Mouse (Mus musculus): ENCODE measurements around the gene Pigo. TPM values are rescaled to one million over a fixed set of nuclear protein-coding genes. Genes with fewer than 3 reads are reported as not detected.
"Not testable (repeated sequence)": the region's sequence is repeated elsewhere in the genome, so short reads cannot be mapped to it uniquely, and the experiment has no call there.

The Pigo gene
- polyA plus RNA-seq, 1 experiment from 2014 or later = 21.4 TPM

- not testable (repeated sequence) for H3K4me3 ChIP-seq; H3K4me1 ChIP-seq; H3K27ac ChIP-seq; H3K4me2 ChIP-seq; H3K27me3 ChIP-seq; ATAC-seq; H3K9ac ChIP-seq; H3K9me3 ChIP-seq (replicated peaks)
- H3K36me3 ChIP-seq (ENCODE audit: poor library complexity, severe bottlenecking) = peaks cover 88% of the 10 kb centered on the region
- WGBS = 91% methylated on average over 8 of the region's 8 CpGs
Observed at GRCm38 (mm10) chr4:42980467-42980866, 45.2 kb downstream of the Pigo start.

- Histone ChIP-seq H3K27me3 (no peaks in the 10 kb centered on the region), H3K9ac (no peak overlapping the region), H3K9me3 (replicated peaks) (no peaks in the 10 kb centered on the region), H3K36me3 (ENCODE audit: poor library complexity, severe bottlenecking) (peaks cover 64% of the 10 kb centered on the region), H3K27ac (no peak overlapping the region), H3K4me3 (no peak overlapping the region), H3K4me1 (no peaks in the 10 kb centered on the region), H3K4me2 (no peak overlapping the region)
- no peak for ATAC-seq
- 90% methylated on average over 4 of the region's 4 CpGs for WGBS
Observed at GRCm38 (mm10) chr4:42978062-42978461, 47.6 kb downstream of the Pigo start.

- Histone ChIP-seq H3K9me3 (replicated peaks) (no peaks in the 10 kb centered on the region), H3K27me3 (no peaks in the 10 kb centered on the region), H3K9ac (peak overlapping the region; percentile 8; the same call in 1 of the 2 replicates), H3K4me3 (no peak overlapping the region), H3K27ac (no peak overlapping the region), H3K4me2 (no peak overlapping the region), H3K36me3 (ENCODE audit: poor library complexity, severe bottlenecking) (peaks cover 25% of the 10 kb centered on the region), H3K4me1 (no peaks in the 10 kb centered on the region)
- no peak for ATAC-seq
- WGBS = 83% methylated on average over 5 of the region's 5 CpGs
Observed at GRCm38 (mm10) chr4:42973868-42974267, 51.8 kb downstream of the Pigo start.

GRCm38 (mm10) chr4:42972952-42973351, 52.7 kb downstream of the Pigo start:
- H3K9me3 ChIP-seq (replicated peaks) = no peaks in the 10 kb centered on the region
- no peaks in the 10 kb centered on the region for H3K4me1 ChIP-seq
- 82% methylated on average over 4 of the region's 4 CpGs for WGBS
- no peaks in the 10 kb centered on the region for H3K27me3 ChIP-seq
- no peak for ATAC-seq
- H3K27ac ChIP-seq = no peak overlapping the region
- no peak overlapping the region for H3K4me3 ChIP-seq
- peaks cover 16% of the 10 kb centered on the region for H3K36me3 ChIP-seq (ENCODE audit: poor library complexity, severe bottlenecking)
- no peak overlapping the region for H3K9ac ChIP-seq
- H3K4me2 ChIP-seq = no peak overlapping the region

- Histone ChIP-seq H3K4me3 (no peak within 1 kb of the TSS), H3K4me1 (peaks cover 4% of the 10 kb centered on the region; the same call in 1 of the 2 replicates), H3K4me2 (no peak within 1 kb of the TSS), H3K9me3 (replicated peaks) (no peaks in the 10 kb centered on the region), H3K36me3 (ENCODE audit: poor library complexity, severe bottlenecking) (no peaks in the 10 kb centered on the region), H3K27ac (no peak within 1 kb of the TSS), H3K27me3 (0 out of 2 replicates have a peak, but pooled peaks cover 2% of the 10 kb centered on the region), H3K9ac (no peak within 1 kb of the TSS)
- no peak for ATAC-seq
- 94% methylated on average over 4 of the region's 4 CpGs for WGBS
Observed at GRCm38 (mm10) chr4:42969304-42969703, 56.3 kb downstream of the Pigo start, which contains the start of gene 1700022I11Rik. Gene 1700022I11Rik, plus strand, starts transcription at chr4:42969604.

Other genes starting within 250 kb of the Pigo start
- 0.05 TPM in 1 of 2 replicates, not detected in the other for gene Fam205a1, start 171.9 kb downstream of the Pigo start, polyA plus RNA-seq (2015; fragmentation: Nextera tagmentation; extraction: Ambion mirVana)
- 0.48 and 0.54 TPM in 2 replicates for gene Gm12394, start 169.0 kb downstream of the Pigo start, polyA plus RNA-seq (2015; fragmentation: Nextera tagmentation; extraction: Ambion mirVana)
- gene Fam205c, start 151.6 kb downstream of the Pigo start, polyA plus RNA-seq (2015; fragmentation: Nextera tagmentation; extraction: Ambion mirVana) = 1.0 and 1.1 TPM in 2 replicates
- gene Phf24, start 109.2 kb downstream of the Pigo start, polyA plus RNA-seq (2015; fragmentation: Nextera tagmentation; extraction: Ambion mirVana) = 8.2 and 10.3 TPM in 2 replicates
- 34.6 and 46.7 TPM in 2 replicates for gene Dnajb5, start 76.0 kb downstream of the Pigo start, polyA plus RNA-seq (2015; fragmentation: Nextera tagmentation; extraction: Ambion mirVana)
- gene 1700022I11Rik, start 56.2 kb downstream of the Pigo start, polyA plus RNA-seq (2015; fragmentation: Nextera tagmentation; extraction: Ambion mirVana) = 0.48 and 0.81 TPM in 2 replicates
- 545 and 570 TPM in 2 replicates for gene Vcp, start 25.3 kb downstream of the Pigo start, polyA plus RNA-seq (2015; fragmentation: Nextera tagmentation; extraction: Ambion mirVana)
- 22.9 and 23.5 TPM in 2 replicates for gene Fancg, start 15.3 kb downstream of the Pigo start, polyA plus RNA-seq (2015; fragmentation: Nextera tagmentation; extraction: Ambion mirVana)
- gene Stoml2, start 5.9 kb upstream of the Pigo start, polyA plus RNA-seq (2015; fragmentation: Nextera tagmentation; extraction: Ambion mirVana) = 305 and 335 TPM in 2 replicates
- 33.8 and 42.3 TPM in 2 replicates for gene Fam214b, start 20.4 kb upstream of the Pigo start, polyA plus RNA-seq (2015; fragmentation: Nextera tagmentation; extraction: Ambion mirVana)
- 15.1 and 15.2 TPM in 2 replicates for gene Unc13b, start 33.1 kb upstream of the Pigo start, polyA plus RNA-seq (2015; fragmentation: Nextera tagmentation; extraction: Ambion mirVana)
- gene Atp8b5, start 241.3 kb upstream of the Pigo start, polyA plus RNA-seq (2015; fragmentation: Nextera tagmentation; extraction: Ambion mirVana) = 0.79 and 0.83 TPM in 2 replicates